Comparison of ENCODE assay signal across 15 mouse cellular contexts in genomic region chr6:97528961-97529680, GRCm38 (mm10).
DNase-seq lines count a peak whose midpoint lies in the region; ATAC-seq lines count a peak whose summit lies in the region.
"Had no signal": no experiment of that assay in that cellular context is flagged by ENCODE, and none has a peak within 500 bp of the region (broad histone marks: within the 10 kb centered on the region; RNA-seq: fewer than 3 reads in every experiment).

No protein-coding gene starts in this region.

- H3K9me3 ChIP-seq in neural tube, embryonic 15.5 days (replicated peaks) = no peaks in the 10 kb centered on the region
- H3K9me3 ChIP-seq in forebrain, embryonic 14.5 days (replicated peaks; ENCODE audit: control insufficient read depth, low read length) = no peaks in the 10 kb centered on the region
- no peaks in the 10 kb centered on the region for H3K9me3 ChIP-seq in midbrain, embryonic 11.5 days (ENCODE audit: control insufficient read depth, low read length)
- H3K9me3 ChIP-seq in liver, embryonic 11.5 days (ENCODE audit: control insufficient read depth, low read length) = no peaks in the 10 kb centered on the region
- H3K9me3 ChIP-seq in heart, embryonic 11.5 days (replicated peaks; ENCODE audit: control insufficient read depth, low read length) = no peaks in the 10 kb centered on the region
- H3K9me3 ChIP-seq: kidney, embryonic 15.5 days had no signal

- no peak overlapping the region for H3K27ac ChIP-seq in neural tube, embryonic 15.5 days (replicated peaks)
- H3K27ac ChIP-seq in forebrain, embryonic 14.5 days (ENCODE audit: low read depth, low read length) = peak overlapping the region; percentile 46; the same call in 1 of the 2 replicates
- peak overlapping the region; percentile 71 for H3K27ac ChIP-seq in midbrain, embryonic 11.5 days (ENCODE audit: low read depth, low read length)
- H3K27ac ChIP-seq in liver, embryonic 11.5 days (ENCODE audit: low read depth, low read length) = no peak overlapping the region
- no peak overlapping the region for H3K27ac ChIP-seq in heart, embryonic 11.5 days (ENCODE audit: low read depth, low read length)
- H3K27ac ChIP-seq: kidney, embryonic 15.5 days had no signal

- no peaks in the 10 kb centered on the region for H3K27me3 ChIP-seq in neural tube, embryonic 15.5 days (replicated peaks)
- no peaks in the 10 kb centered on the region for H3K27me3 ChIP-seq in forebrain, embryonic 14.5 days (replicated peaks; ENCODE audit: control insufficient read depth, insufficient read depth, low read length)
- H3K27me3 ChIP-seq in midbrain, embryonic 11.5 days (ENCODE audit: control insufficient read depth, insufficient read depth, low read length) = no peaks in the 10 kb centered on the region
- no peaks in the 10 kb centered on the region for H3K27me3 ChIP-seq in liver, embryonic 11.5 days (replicated peaks; ENCODE audit: control insufficient read depth, insufficient read depth, low read length)
- H3K27me3 ChIP-seq in heart, embryonic 11.5 days (ENCODE audit: control insufficient read depth, insufficient read depth, low read length) = no peaks in the 10 kb centered on the region
- H3K27me3 ChIP-seq: kidney, embryonic 15.5 days had no signal

- peaks cover 22% of the 10 kb centered on the region for H3K4me1 ChIP-seq in neural tube, embryonic 15.5 days
- peaks cover 17% of the 10 kb centered on the region for H3K4me1 ChIP-seq in forebrain, embryonic 14.5 days (ENCODE audit: control insufficient read depth, insufficient read depth, low read length)
- peaks cover 18% of the 10 kb centered on the region for H3K4me1 ChIP-seq in midbrain, embryonic 11.5 days (ENCODE audit: control insufficient read depth, insufficient read depth, low read length)
- H3K4me1 ChIP-seq in liver, embryonic 11.5 days (replicated peaks; ENCODE audit: control insufficient read depth, insufficient read depth, low read length) = no peaks in the 10 kb centered on the region
- H3K4me1 ChIP-seq in heart, embryonic 11.5 days (ENCODE audit: control insufficient read depth, insufficient read depth, low read length) = no peaks in the 10 kb centered on the region
- H3K4me1 ChIP-seq: kidney, embryonic 15.5 days had no signal

- no peaks in the 10 kb centered on the region for H3K36me3 ChIP-seq in neural tube, embryonic 15.5 days
- H3K36me3 ChIP-seq in forebrain, embryonic 14.5 days (ENCODE audit: control insufficient read depth, insufficient read depth, low read length) = no peaks in the 10 kb centered on the region
- no peaks in the 10 kb centered on the region for H3K36me3 ChIP-seq in midbrain, embryonic 11.5 days (ENCODE audit: control insufficient read depth, insufficient read depth, low read length)
- no peaks in the 10 kb centered on the region for H3K36me3 ChIP-seq in liver, embryonic 11.5 days (ENCODE audit: control insufficient read depth, insufficient read depth, low read length)
- no peaks in the 10 kb centered on the region for H3K36me3 ChIP-seq in heart, embryonic 11.5 days (ENCODE audit: control insufficient read depth, insufficient read depth, low read length)
- H3K36me3 ChIP-seq: kidney, embryonic 15.5 days had no signal

- 11% methylated on average over 15 of the region's 15 CpGs for WGBS in neural tube, embryonic 15.5 days
- 24% methylated on average over 15 of the region's 15 CpGs for WGBS in forebrain, embryonic 14.5 days
- whole genome bisulfite sequencing in midbrain, embryonic 11.5 days = 26% methylated on average over 15 of the region's 15 CpGs
- 80% methylated on average over 15 of the region's 15 CpGs for WGBS in liver, embryonic 11.5 days
- 71% methylated on average over 15 of the region's 15 CpGs for WGBS in heart, embryonic 11.5 days (ENCODE audit: insufficient replicate concordance)

- H3K4me3 ChIP-seq in neural tube, embryonic 15.5 days (replicated peaks) = no peak overlapping the region
- no peak overlapping the region for H3K4me3 ChIP-seq in forebrain, embryonic 14.5 days (ENCODE audit: low read depth, low read length)
- H3K4me3 ChIP-seq in midbrain, embryonic 11.5 days (ENCODE audit: low read depth, low read length) = no peak overlapping the region
- H3K4me3 ChIP-seq in liver, embryonic 11.5 days (ENCODE audit: low read depth, low read length) = no peak overlapping the region
- H3K4me3 ChIP-seq in heart, embryonic 11.5 days (ENCODE audit: low read depth, low read length) = no peak overlapping the region
- H3K4me3 ChIP-seq: kidney, embryonic 15.5 days had no signal

- H3K9ac ChIP-seq in neural tube, embryonic 15.5 days (replicated peaks) = no peak overlapping the region
- no peak overlapping the region for H3K9ac ChIP-seq in forebrain, embryonic 14.5 days (ENCODE audit: low read length)
- 0 out of 2 replicates have a peak overlapping the region, but pooled peaks have one; percentile 0 for H3K9ac ChIP-seq in midbrain, embryonic 11.5 days (ENCODE audit: low read length)
- no peak overlapping the region for H3K9ac ChIP-seq in liver, embryonic 11.5 days (ENCODE audit: low read depth, low read length)
- H3K9ac ChIP-seq in heart, embryonic 11.5 days (ENCODE audit: low read depth, low read length) = no peak overlapping the region
- H3K9ac ChIP-seq: kidney, embryonic 15.5 days had no signal

- DNase-seq in neural tube, embryonic 10.5 days (ENCODE audit: extremely low spot score, low spot score) = peak; percentile 55
- peak; percentile 80 for DNase-seq in forebrain, embryonic 14.5 days (ENCODE audit: low spot score)
- DNase-seq in midbrain, embryonic 11.5 days (ENCODE audit: low spot score, missing footprints) = peak; percentile 94
- DNase-seq in cerebellum, adult 8-10 months = no peak
- DNase-seq in heart, adult 11 months = no peak
- DNase-seq in liver, embryonic 11.5 days (ENCODE audit: low spot score) = no peak
- DNase-seq: adrenal gland, postnatal 36 days; cerebellum, adult 9-11 months; gastrocnemius, postnatal 14 days; layer of hippocampus, postnatal 36 days; liver had no signal

- ATAC-seq in neural tube, embryonic 15.5 days (ENCODE audit: low FRiP score) = no peak; the same call in 1 of the 2 replicates
- peak; percentile 81 for ATAC-seq in forebrain, embryonic 14.5 days
- ATAC-seq in midbrain, embryonic 11.5 days (ENCODE audit: low FRiP score) = peak; percentile 93
- ATAC-seq in liver, embryonic 11.5 days (replicated peaks; ENCODE audit: low FRiP score) = no peak
- ATAC-seq in heart, embryonic 11.5 days (replicated peaks; ENCODE audit: insufficient number of reproducible peaks, low FRiP score, low TSS enrichment) = no peak
- ATAC-seq: Patski had no signal

- H3K4me2 ChIP-seq in neural tube, embryonic 15.5 days = no peak overlapping the region
- H3K4me2 ChIP-seq in forebrain, embryonic 14.5 days (ENCODE audit: low read length) = peak overlapping the region; percentile 7; the same call in 1 of the 2 replicates
- H3K4me2 ChIP-seq in midbrain, embryonic 11.5 days = peak overlapping the region; percentile 19; the same call in 1 of the 2 replicates
- H3K4me2 ChIP-seq in liver, embryonic 11.5 days = no peak overlapping the region
- H3K4me2 ChIP-seq in heart, embryonic 11.5 days = no peak overlapping the region
- H3K4me2 ChIP-seq: kidney, embryonic 15.5 days had no signal

Comparison
In these comparisons a context has a peak if more than half of its experiments do, and no peak if none do; other contexts are left out.
1. DNase-seq: peak in neural tube, embryonic 10.5 days (single experiment), forebrain, embryonic 14.5 days (single experiment) and midbrain, embryonic 11.5 days (single experiment); none in cerebellum, adult 8-10 months (single experiment), heart, adult 11 months (single experiment) and liver, embryonic 11.5 days (single experiment).
2. ATAC-seq: peak in forebrain, embryonic 14.5 days (single experiment) and midbrain, embryonic 11.5 days (single experiment); none in neural tube, embryonic 15.5 days (single experiment), liver, embryonic 11.5 days (single experiment) and heart, embryonic 11.5 days (single experiment).
3. H3K27ac ChIP-seq: peak in forebrain, embryonic 14.5 days (single experiment) and midbrain, embryonic 11.5 days (single experiment); none in neural tube, embryonic 15.5 days (single experiment), liver, embryonic 11.5 days (single experiment) and heart, embryonic 11.5 days (single experiment).
4. H3K4me2 ChIP-seq: peak in forebrain, embryonic 14.5 days (single experiment) and midbrain, embryonic 11.5 days (single experiment); none in neural tube, embryonic 15.5 days (single experiment), liver, embryonic 11.5 days (single experiment) and heart, embryonic 11.5 days (single experiment).